Mouse (Mus musculus): ENCODE measurements around the gene Zbed4.
"Not testable (repeated sequence)": the region's sequence is repeated elsewhere in the genome, so short reads cannot be mapped to it uniquely, and the experiment has no call there.

The Zbed4 gene

DNA sequence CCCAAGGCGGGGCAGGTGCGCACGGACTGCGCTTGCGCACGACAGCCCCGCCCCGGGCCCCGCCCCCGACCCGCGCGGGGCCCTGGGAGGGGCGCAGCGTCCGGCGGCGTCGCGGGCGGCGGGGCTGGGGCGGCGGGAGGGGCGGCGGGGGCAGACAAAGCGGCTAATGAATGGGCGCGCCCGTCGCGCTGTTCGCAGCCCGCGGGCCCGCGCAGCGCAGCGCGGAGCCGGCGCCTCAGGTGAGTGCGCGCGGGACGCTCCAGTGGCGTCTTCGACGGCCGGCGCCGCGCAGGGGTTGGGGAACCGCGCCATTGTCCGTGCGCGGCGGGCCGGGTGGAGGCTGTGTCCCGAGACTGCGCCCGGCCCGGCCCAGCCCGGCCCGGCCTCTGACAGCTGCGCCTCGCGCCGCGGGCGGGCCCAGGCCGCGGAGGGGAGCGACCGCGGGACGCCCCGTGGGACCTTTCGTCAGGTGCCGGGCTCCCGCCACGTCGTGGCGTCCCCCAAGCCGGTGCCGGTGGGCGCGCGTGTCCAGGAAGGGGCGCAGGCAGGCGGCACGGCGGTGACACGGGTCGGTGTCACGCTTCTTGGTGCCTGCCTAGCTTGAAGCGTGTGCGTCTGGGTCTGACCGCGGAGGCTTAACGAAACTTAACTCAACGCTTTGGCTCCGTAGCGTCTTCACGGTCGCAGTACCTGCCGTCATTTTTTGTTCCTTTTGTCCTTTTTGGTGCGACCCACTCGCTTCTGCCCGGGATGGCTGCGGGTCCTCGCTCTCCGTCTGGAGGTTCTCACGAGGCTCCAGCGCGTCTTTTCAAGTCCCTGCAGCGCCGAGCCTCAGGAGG lies at the start of gene Zbed4:
Gene Zbed4 (plus strand): TSS at position 97 of the 839 bp plus-strand sequence.
- DNase-seq (ENCODE audit: low read depth, low spot score), result peak; percentile 42

DNA sequence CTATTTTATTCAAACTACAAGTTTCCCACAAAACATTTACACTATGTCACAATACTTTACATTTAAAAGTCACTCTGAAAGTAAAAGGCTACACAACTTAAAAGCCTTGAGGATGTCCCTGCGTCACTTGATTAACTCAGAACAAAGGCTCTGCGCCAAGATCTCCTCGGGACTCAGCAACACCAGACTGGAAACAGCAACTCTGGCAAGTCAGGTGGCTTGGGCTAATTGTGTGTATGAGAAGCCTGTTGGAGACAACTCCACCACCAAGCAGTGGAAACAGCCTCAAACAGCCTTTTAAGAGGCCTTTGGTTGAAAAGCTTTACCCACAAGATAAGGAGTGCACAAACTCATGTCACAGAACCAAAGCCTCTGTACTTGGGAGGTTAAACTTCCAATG lies 49.0 kb upstream of the Zbed4 start:
- no peak for DNase-seq (ENCODE audit: low read depth, low spot score)

DNA sequence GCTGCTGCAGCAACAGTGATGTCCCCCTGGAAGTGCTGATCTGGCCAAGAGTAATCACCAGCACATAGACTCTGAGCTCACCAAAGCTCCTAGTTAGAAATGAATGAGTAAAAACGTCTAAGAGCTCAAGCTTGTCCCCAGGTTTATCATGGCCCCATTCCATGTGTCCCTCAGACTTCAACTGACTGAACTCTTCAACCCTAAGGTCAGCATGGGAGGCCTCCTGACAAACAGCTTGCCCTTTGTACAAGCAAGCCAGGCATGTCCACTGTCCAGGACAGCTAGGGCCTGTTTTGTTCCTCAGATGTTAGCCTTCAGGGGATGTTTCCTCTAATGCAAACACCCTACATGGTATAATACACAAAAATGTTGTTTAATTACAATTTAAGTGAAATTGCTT lies 47.2 kb upstream of the Zbed4 start:
- no peak for DNase-seq (ENCODE audit: low read depth, low spot score)

DNA sequence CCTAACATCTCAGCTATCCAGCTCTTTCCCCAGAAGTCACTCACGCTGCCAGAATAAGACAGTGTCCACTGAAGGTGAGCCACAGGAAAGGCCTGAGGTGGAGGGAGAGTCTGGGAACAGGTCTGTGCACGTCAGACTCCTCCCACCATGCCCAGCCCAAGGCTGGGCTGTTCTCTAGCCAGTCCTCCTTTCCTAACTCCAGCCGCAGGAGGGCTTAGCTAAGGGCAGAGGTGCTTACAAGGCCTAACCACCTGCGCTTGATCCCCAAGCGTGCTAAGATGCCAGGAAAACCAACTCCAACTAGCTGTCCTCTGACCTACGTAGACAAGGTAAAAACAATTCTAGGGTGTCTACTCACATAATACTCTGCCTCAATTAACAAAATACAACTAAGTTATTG lies 45.1 kb upstream of the Zbed4 start:
- no peak for DNase-seq (ENCODE audit: low read depth, low spot score)

- DNase-seq (ENCODE audit: low read depth, low spot score), result not testable (repeated sequence)
Measured at GRCm38 (mm10) chr15:88706987-88707386, 44.5 kb upstream of the Zbed4 start.

DNA sequence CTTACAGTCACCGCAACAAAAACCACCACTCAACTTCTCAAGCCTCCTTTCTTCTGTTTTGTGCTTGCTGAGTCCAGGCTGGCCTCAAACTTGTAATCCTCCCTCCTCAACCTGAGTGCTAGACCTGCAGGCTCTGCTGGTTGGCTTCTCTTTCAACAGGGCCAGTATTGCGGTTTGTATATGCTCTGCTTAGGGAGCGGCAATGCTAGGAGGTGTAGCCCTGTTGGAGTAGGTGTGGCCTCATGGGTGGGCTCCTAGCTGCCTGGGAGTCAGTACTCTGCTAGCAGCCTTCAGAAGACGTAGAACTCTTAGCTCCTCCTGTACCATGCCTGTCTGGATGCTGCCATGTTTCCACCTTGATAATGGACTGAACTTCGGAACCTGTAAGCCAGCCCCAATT lies 43.3 kb upstream of the Zbed4 start:
- DNase-seq (ENCODE audit: low read depth, low spot score), result no peak

GRCm38 (mm10) chr15:88708657-88709511 lies 42.6 kb upstream of the Zbed4 start:
- no peak for DNase-seq (ENCODE audit: low read depth, low spot score)

DNA sequence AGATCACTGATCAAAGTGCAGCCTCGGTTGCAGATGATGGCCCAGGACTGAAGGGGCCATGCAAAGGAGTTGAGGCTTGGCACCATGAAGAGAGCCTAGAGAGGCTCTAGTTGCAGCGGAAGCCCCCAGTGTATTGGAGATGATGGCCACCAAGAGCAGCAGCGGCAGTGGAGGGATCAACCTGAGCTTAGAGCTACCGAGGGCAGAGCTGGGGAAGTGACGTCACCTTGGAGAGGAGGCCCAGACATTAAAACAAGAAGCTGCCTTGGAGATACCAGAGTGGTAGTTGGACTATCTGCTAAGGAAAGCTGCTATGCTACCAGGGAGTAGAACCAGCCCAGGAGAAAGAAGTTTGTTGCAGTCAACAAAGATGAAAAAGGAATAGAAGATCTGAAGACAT lies 41.6 kb upstream of the Zbed4 start:
- no peak for DNase-seq (ENCODE audit: low read depth, low spot score)

GRCm38 (mm10) chr15:88712501-88712900 lies 39.0 kb upstream of the Zbed4 start:
- DNase-seq (ENCODE audit: low read depth, low spot score), result no peak

- no peak for DNase-seq (ENCODE audit: low read depth, low spot score)
Measured at GRCm38 (mm10) chr15:88714021-88714589, 37.4 kb upstream of the Zbed4 start.

- DNase-seq (ENCODE audit: low read depth, low spot score), result peak; percentile 57
Measured at GRCm38 (mm10) chr15:88716350-88716749, 35.1 kb upstream of the Zbed4 start.

GRCm38 (mm10) chr15:88717239-88717638 lies 34.2 kb upstream of the Zbed4 start:
- no peak for DNase-seq (ENCODE audit: low read depth, low spot score)

- no peak for DNase-seq (ENCODE audit: low read depth, low spot score)
Measured at GRCm38 (mm10) chr15:88723205-88723604, 28.3 kb upstream of the Zbed4 start.

DNA sequence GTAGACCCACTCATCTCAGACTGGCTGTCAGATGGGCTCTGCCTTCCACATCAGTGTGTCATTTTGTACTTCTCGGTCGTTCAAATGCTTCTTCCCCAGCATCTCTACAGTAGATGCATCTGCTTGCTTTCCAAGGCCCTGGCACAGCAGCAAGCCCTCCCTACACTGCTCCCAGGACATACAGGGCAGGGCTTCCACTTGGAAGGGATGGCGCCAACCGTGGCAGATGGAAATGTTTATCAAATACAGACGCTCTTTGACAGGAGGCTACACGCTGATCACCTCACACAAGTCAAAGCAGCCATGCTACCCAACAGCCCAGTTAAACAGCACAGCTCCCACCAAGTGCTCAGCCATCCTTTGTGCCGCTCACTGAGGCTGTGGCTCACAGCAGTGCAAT lies 27.1 kb upstream of the Zbed4 start:
- DNase-seq (ENCODE audit: low read depth, low spot score), result no peak

DNA sequence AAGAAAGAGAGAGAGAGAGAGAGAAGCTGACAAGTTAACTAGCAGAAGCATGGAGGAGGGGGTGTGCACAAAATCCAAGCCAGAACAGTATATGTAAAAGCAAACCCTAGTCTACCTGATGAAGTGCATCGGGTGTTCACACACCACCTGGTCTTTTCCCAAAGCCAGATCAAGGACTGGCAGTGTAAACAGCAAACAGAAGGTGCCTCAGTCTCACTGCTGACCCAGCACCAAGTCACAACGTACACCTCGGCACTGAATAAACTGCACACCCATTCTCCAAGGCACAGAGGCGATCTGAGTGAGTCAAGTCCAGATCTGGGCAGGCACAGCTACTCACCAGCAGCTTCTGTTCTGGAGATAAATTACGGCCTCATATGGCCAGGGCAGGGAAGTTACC lies 26.4 kb upstream of the Zbed4 start:
- no peak for DNase-seq (ENCODE audit: low read depth, low spot score)

DNA sequence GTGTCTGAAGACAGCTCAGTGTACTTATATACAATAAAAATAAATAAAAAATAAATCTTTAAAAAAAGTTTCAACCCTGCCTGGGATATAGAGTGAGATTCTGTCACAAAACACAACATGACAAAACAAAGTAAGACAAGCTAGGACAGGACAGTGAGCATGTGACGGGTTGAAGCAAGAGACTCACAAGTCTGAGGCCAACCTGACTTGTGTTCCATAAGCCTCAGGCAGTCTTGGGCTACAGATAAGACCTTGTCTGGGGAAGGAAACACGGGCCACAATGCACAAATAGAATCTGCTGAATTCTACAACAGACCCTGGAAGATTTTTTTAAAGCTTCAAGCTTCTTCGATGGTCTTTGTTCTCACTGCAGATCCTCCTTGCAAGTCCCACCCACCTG lies 24.3 kb upstream of the Zbed4 start:
- DNase-seq (ENCODE audit: low read depth, low spot score), result no peak

GRCm38 (mm10) chr15:88730717-88731116 lies 20.7 kb upstream of the Zbed4 start:
- DNase-seq (ENCODE audit: low read depth, low spot score), result no peak

- peak; percentile 20 for DNase-seq (ENCODE audit: low read depth, low spot score)
Measured at GRCm38 (mm10) chr15:88732405-88733020, 18.9 kb upstream of the Zbed4 start.

GRCm38 (mm10) chr15:88733041-88733751 lies 18.3 kb upstream of the Zbed4 start:
- peak; percentile 63 for DNase-seq (ENCODE audit: low read depth, low spot score)

GRCm38 (mm10) chr15:88733834-88734571 lies 17.5 kb upstream of the Zbed4 start, which contains the start of gene Brd1:
Gene Brd1, minus strand, starts transcription at chr15:88734233.
- peak; percentile 64 for DNase-seq (ENCODE audit: low read depth, low spot score)
